Mouse (Mus musculus) midbrain, embryonic 11.5 days (tissue): ENCODE results near the gene Sfswap. TPM values are rescaled to one million over a fixed set of nuclear protein-coding genes. Genes with fewer than 3 reads are reported as not detected.
A peak's percentile ranks its signal among the peaks of the same experiment; 100 is the strongest.

Experiments
- ATAC-seq: fragments of 200-750 bp; cut with Nextera tagmentation; 2 replicates; pipeline ENCODE4 v1.8.0; 2017; ENCODE audit warnings: moderate TSS enrichment, moderate library complexity; ENCODE audit not compliant: low FRiP score
- DNase-seq: peaks from one replicate; pipeline ENCODE4 v3.0.0; 2015; ENCODE audit warnings: low spot score; ENCODE audit errors: missing footprints
- H3K27ac ChIP-seq: fragments of 300-500 bp; sonication (generic); 2 replicates; pipeline ENCODE4 v1.5.1; 2014; ENCODE audit warnings: low read depth, low read length
- H3K27me3 ChIP-seq: fragments of 300-500 bp; sonication (generic); 2 replicates; pipeline ENCODE4 v1.6.1; 2014; ENCODE audit warnings: mild to moderate bottlenecking, low read length, moderate library complexity, mixed read lengths; ENCODE audit not compliant: control insufficient read depth, insufficient read depth
- H3K36me3 ChIP-seq: fragments of 300-500 bp; sonication (generic); 2 replicates; pipeline ENCODE4 v1.6.1; 2014; ENCODE audit warnings: mild to moderate bottlenecking, low read length, moderate library complexity, mixed read lengths; ENCODE audit not compliant: control insufficient read depth, insufficient read depth
- H3K4me1 ChIP-seq: fragments of 300-500 bp; sonication (generic); 2 replicates; pipeline ENCODE4 v1.6.1; 2014; ENCODE audit warnings: low read length; ENCODE audit not compliant: control insufficient read depth, insufficient read depth
- H3K4me2 ChIP-seq: fragments of 300-500 bp; sonication (generic); 2 replicates; pipeline ENCODE4 v1.6.1; 2014; ENCODE audit warnings: mild to moderate bottlenecking, moderate library complexity
- H3K4me3 ChIP-seq: fragments of 300-500 bp; sonication (generic); 2 replicates; pipeline ENCODE4 v1.5.1; 2014; ENCODE audit warnings: low read depth, low read length
- H3K9ac ChIP-seq: fragments of 300-500 bp; sonication (generic); 2 replicates; pipeline ENCODE4 v1.6.1; 2014; ENCODE audit warnings: low read length
- H3K9me3 ChIP-seq: fragments of 300-500 bp; sonication (generic); 2 replicates; pipeline ENCODE4 v1.6.1; 2016; ENCODE audit warnings: low read length; ENCODE audit not compliant: control insufficient read depth
- WGBS: fragments of 180-500 bp; shearing (Covaris S2); extraction: QIAGEN DNeasy Blood & Tissue Kit; methylation state at CpG from one replicate; pipeline ENCODE4 v1.1.7; 2014; 5-methylcytosine and 5-hydroxymethylcytosine counted together
- polyA plus RNA-seq: library from polyadenylated mRNA; unstranded; fragments of >200 nt; fragmentation: Nextera tagmentation; extraction: Ambion mirVana; gene quantifications from 2 replicates; pipeline ENCODE4 v1.2.1, GENCODE M21; 2014

The Sfswap gene
- polyA plus RNA-seq = 41.9 and 43.1 TPM in 2 replicates

- Histone ChIP-seq H3K9ac (peak within 1 kb of the TSS; percentile 95), H3K4me1 (peaks cover 12% of the 10 kb centered on the region), H3K27ac (0 out of 2 replicates have a peak within 1 kb of the TSS, but pooled peaks have one; percentile 5), H3K4me2 (peak within 1 kb of the TSS; percentile 89), H3K9me3 (no peaks in the 10 kb centered on the region), H3K36me3 (peaks cover 11% of the 10 kb centered on the region), H3K27me3 (no peaks in the 10 kb centered on the region), H3K4me3 (peak within 1 kb of the TSS; percentile 100)
- ATAC-seq = peak; percentile 79
- WGBS = under 1% methylated on average over 66 of the region's 66 CpGs
- peak; percentile 99 for DNase-seq
These were observed at the start of gene Sfswap for GRCm38 (mm10) chr5:129500722-129501634. Sfswap (plus strand) TSS chr5:129501221.

GRCm38 (mm10) chr5:129452561-129452960, 48.5 kb upstream of the Sfswap start:
- WGBS = 34% methylated on average over 3 of the region's 3 CpGs
- Histone ChIP-seq H3K4me1 (peaks cover 4% of the 10 kb centered on the region), H3K4me2 (no peak overlapping the region), H3K36me3 (no peaks in the 10 kb centered on the region), H3K9me3 (no peaks in the 10 kb centered on the region), H3K27me3 (no peaks in the 10 kb centered on the region), H3K9ac (no peak overlapping the region), H3K4me3 (no peak overlapping the region), H3K27ac (no peak overlapping the region)
- no peak for DNase-seq
- ATAC-seq = no peak

GRCm38 (mm10) chr5:129454802-129455528, 46.1 kb upstream of the Sfswap start:
- Histone ChIP-seq H3K9ac (no peak overlapping the region), H3K4me1 (peaks cover 10% of the 10 kb centered on the region), H3K27ac (no peak overlapping the region), H3K27me3 (no peaks in the 10 kb centered on the region), H3K36me3 (no peaks in the 10 kb centered on the region), H3K4me2 (peak overlapping the region; percentile 1; the same call in 1 of the 2 replicates), H3K4me3 (no peak overlapping the region), H3K9me3 (no peaks in the 10 kb centered on the region)
- peak; percentile 95 for DNase-seq
- ATAC-seq = peak; percentile 92
- WGBS = 14% methylated on average over 13 of the region's 13 CpGs

- peak; percentile 58 for ATAC-seq
- H3K27ac ChIP-seq = no peak overlapping the region
These were observed 45.5 kb upstream of the Sfswap start for GRCm38 (mm10) chr5:129455529-129455896.

DNA sequence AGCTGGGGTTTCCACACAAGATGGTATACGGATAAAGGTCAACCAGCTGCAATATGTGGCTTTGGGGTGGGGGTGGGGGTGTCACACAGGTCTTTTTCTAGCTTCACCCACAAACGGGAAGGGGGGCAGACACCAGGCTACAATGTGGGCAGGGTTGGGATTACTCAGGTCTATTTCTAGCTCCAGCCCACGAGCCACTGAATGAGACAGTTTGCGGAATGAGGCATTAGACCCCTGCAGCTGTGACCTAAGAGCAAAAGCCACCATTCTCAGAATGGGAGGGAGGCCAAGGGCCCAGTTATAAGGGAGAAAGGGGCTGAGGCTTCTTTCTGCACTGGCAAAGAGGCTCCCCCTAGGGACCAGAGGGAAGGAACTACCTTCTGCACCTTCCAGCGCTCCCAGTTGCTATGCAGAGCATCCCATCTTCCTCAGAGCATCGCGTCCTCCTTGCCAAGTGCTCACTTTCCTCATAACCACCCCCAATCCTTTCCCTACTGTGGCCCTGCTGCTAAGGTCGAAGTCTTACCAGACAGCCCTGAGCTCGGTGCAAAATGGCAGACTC, 44.4 kb upstream of the Sfswap start:
- Histone ChIP-seq H3K36me3 (no peaks in the 10 kb centered on the region), H3K27ac (no peak overlapping the region), H3K9me3 (no peaks in the 10 kb centered on the region), H3K4me1 (peaks cover 10% of the 10 kb centered on the region), H3K4me3 (no peak overlapping the region), H3K9ac (no peak overlapping the region), H3K27me3 (no peaks in the 10 kb centered on the region), H3K4me2 (no peak overlapping the region)
- ATAC-seq = no peak
- DNase-seq = no peak
- 41% methylated on average over 9 of the region's 9 CpGs for WGBS

More at GRCm38 (mm10) chr5:129455529-129455896, 45.5 kb upstream of the Sfswap start:
- Histone ChIP-seq H3K36me3 (no peaks in the 10 kb centered on the region), H3K9me3 (no peaks in the 10 kb centered on the region), H3K27me3 (no peaks in the 10 kb centered on the region), H3K4me1 (peaks cover 10% of the 10 kb centered on the region), H3K4me2 (no peak overlapping the region), H3K4me3 (no peak overlapping the region), H3K9ac (no peak overlapping the region)
- 29% methylated on average over 2 of the region's 2 CpGs for WGBS
- DNase-seq = no peak

GRCm38 (mm10) chr5:129458109-129458508, 42.9 kb upstream of the Sfswap start:
- H3K4me2 ChIP-seq = no peak overlapping the region
- H3K9ac ChIP-seq = no peak overlapping the region
- WGBS = 66% methylated on average over 7 of the region's 7 CpGs
- H3K4me1 ChIP-seq = peaks cover 10% of the 10 kb centered on the region
- DNase-seq = no peak
- no peak overlapping the region for H3K27ac ChIP-seq
- no peaks in the 10 kb centered on the region for H3K36me3 ChIP-seq
- H3K9me3 ChIP-seq = no peaks in the 10 kb centered on the region
- H3K27me3 ChIP-seq = no peaks in the 10 kb centered on the region
- no peak for ATAC-seq
- H3K4me3 ChIP-seq = no peak overlapping the region

GRCm38 (mm10) chr5:129458541-129458940, 42.5 kb upstream of the Sfswap start:
- no peaks in the 10 kb centered on the region for H3K36me3 ChIP-seq
- peaks cover 10% of the 10 kb centered on the region for H3K4me1 ChIP-seq
- DNase-seq (no peak), ATAC-seq (no peak)
- 55% methylated on average over 3 of the region's 3 CpGs for WGBS
- no peak overlapping the region for H3K9ac ChIP-seq
- no peak overlapping the region for H3K4me2 ChIP-seq
- H3K27me3 ChIP-seq = no peaks in the 10 kb centered on the region
- H3K4me3 ChIP-seq = no peak overlapping the region
- no peaks in the 10 kb centered on the region for H3K9me3 ChIP-seq
- no peak overlapping the region for H3K27ac ChIP-seq

- H3K9ac ChIP-seq = no peak overlapping the region
- H3K36me3 ChIP-seq = no peaks in the 10 kb centered on the region
- H3K9me3 ChIP-seq = no peaks in the 10 kb centered on the region
- ATAC-seq = no peak
- DNase-seq = no peak
- no peak overlapping the region for H3K4me3 ChIP-seq
- H3K27me3 ChIP-seq = no peaks in the 10 kb centered on the region
- no peak overlapping the region for H3K27ac ChIP-seq
- H3K4me2 ChIP-seq = no peak overlapping the region
- peaks cover 6% of the 10 kb centered on the region for H3K4me1 ChIP-seq
- WGBS = 73% methylated on average over 11 of the region's 11 CpGs
These were observed 40.1 kb upstream of the Sfswap start for GRCm38 (mm10) chr5:129460798-129461476.
